Mouse (Mus musculus) spleen, adult 2 months (tissue): ENCODE results near the gene Flnb.

ENCODE experiments used
- CTCF ChIP-seq: fragments of 200-500 bp; IDR thresholded peaks from 2 replicates; pipeline ENCODE4 v1.5.1; 2011; ENCODE audit warnings: mild to moderate bottlenecking, inconsistent platforms; ENCODE audit not compliant: insufficient read depth, insufficient read length, insufficient replicate concordance; ENCODE audit errors: extremely low read depth
- POLR2A ChIP-seq: fragments of 200-500 bp; IDR thresholded peaks from 2 replicates; pipeline ENCODE4 v1.6.1; 2011; ENCODE audit warnings: low read depth, low read length, inconsistent platforms

- TF ChIP-seq CTCF: no peak
- TF ChIP-seq POLR2A: no peak
Observed at GRCm38 (mm10) chr14:7943101-7943800, 125.5 kb downstream of the Flnb start.
